Mouse (Mus musculus): Measurements from ENCODE around the gene Bag3.

DNA sequence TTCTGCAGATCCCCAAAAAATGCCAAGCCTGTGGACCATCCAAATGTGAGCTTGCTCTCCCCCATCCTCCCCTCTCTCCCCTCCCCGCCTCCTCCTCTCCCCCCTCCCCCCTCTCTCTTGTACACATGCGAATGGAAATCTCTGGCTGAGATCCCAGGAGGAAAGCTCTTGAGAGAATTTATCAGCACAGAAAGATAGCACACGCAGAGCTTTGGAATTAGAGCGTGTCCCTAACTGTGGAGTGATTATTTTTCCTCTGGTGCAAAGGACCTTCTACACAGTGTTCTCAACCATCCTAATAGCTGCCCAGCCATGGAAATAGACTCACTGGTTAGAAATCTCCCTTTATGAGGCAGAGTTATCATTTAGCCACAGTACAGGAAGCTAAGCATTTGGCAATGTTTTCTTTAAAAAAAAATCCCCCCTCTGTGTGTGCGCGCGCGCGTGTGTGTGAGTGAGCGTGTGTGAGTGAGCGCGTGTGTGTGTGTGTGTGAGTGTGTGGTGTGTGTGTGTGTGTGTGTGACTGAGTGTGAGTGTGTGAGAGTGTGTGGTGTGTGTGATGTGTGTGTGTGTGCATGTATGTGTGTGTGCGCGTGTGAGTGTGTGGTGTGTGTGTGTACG lies 58.6 kb downstream of the Bag3 start:
- TF ChIP-seq CTCF (IDR thresholded peaks at IDR 0.05; ENCODE audit: low read depth): no peak
- no peak for TF ChIP-seq EP300 (IDR thresholded peaks at IDR 0.05; ENCODE audit: low read depth)

All from liver, postnatal 0 days (tissue).